Mouse (Mus musculus): Measurements from ENCODE around the gene Nmnat3. TPM values are rescaled to one million over a fixed set of nuclear protein-coding genes. Genes with fewer than 3 reads are reported as not detected.

The Nmnat3 gene
- polyA plus RNA-seq, 1 experiment from 2014 or later: 31.6 TPM

DNA sequence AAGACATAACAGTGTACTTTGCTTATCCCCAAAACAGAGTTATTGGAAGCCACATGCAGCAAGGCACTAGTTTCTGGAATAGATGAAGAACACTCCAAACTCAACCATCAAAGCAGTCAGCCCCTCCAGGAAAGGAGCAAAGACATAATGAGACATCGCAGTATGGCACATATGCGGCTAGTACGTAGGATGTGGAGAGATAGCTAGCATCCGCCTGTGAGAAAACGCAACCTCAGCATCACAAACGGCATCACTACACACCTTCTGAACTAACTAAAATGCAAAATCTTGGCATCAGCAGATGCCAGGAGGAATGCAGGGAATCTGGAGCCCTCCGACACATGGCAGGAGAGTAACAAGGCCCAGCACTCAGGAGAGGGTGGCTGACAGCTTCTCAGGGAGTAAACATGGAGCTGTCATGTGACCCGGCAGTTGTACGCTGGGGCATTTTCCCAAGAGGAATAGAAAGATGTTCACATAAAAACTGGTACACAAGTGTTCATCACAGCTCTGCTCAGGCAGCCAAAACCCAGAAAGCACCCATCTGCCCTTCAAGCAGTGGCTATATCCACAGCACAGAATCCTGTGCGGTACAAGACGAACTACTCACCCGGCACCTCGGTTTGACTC is 80.2 kb downstream of the Nmnat3 start:
- DNase-seq: no peak
- H3K36me3 ChIP-seq: peaks cover 25% of the 10 kb centered on the region
- H3K9me3 ChIP-seq (replicated peaks): no peaks in the 10 kb centered on the region
- no peak overlapping the region for H3K4me2 ChIP-seq
- WGBS (ENCODE audit: insufficient replicate concordance): 93% methylated on average over 13 of the region's 13 CpGs
- no peaks in the 10 kb centered on the region for H3K4me1 ChIP-seq (replicated peaks)
- H3K4me3 ChIP-seq (replicated peaks): no peak overlapping the region
- H3K27me3 ChIP-seq: no peaks in the 10 kb centered on the region
- H3K9ac ChIP-seq: no peak overlapping the region
- no peak for ATAC-seq (ENCODE audit: low read depth)
- no peak overlapping the region for H3K27ac ChIP-seq

DNA sequence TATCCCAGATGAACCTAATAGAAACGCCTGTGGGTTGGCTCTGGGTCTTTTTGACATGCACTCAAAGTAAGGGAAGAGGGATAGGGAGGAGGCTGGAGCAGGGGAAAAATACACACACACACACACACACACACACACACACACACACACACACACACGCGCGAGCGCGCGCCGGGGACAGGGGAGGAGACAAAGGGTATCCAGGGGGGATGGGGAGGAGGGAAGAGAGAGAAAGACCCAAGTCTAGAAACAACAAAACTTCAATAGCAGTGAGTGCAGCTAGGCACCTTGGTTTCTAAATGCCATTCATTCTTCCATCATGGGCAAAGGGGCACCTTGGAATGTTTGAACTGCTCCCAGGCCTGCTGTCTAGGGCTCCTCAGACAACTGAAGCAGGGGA is 82.5 kb downstream of the Nmnat3 start:
- no peak overlapping the region for H3K27ac ChIP-seq
- H3K4me2 ChIP-seq: no peak overlapping the region
- ATAC-seq (ENCODE audit: low read depth) (no peak), DNase-seq (no peak)
- peaks cover 22% of the 10 kb centered on the region for H3K36me3 ChIP-seq
- no peaks in the 10 kb centered on the region for H3K9me3 ChIP-seq (replicated peaks)
- no peaks in the 10 kb centered on the region for H3K27me3 ChIP-seq
- no peak overlapping the region for H3K4me3 ChIP-seq (replicated peaks)
- WGBS (ENCODE audit: insufficient replicate concordance): 83% methylated on average over 8 of the region's 8 CpGs
- H3K4me1 ChIP-seq (replicated peaks): no peaks in the 10 kb centered on the region
- H3K9ac ChIP-seq: no peak overlapping the region

DNA sequence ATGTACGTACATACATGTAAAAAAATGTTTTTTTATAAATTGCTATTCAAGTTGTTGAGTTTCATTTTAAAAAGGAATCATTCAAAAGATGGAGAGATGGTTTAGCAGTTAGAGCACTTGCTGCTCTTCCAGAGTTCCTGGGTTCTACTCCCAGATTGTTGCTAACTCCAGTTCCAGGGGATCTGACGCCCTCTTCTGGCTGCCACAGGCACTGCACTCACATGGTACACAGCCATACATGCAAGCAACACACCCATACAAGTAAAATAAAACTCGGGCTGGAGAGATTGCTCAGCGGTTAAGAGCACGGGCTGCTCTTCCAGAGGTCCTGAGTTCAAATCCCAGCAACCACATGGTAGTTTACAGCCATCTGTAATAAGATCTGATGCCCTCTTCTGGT is 86.1 kb downstream of the Nmnat3 start:
- Histone ChIP-seq H3K4me1 (replicated peaks) (no peaks in the 10 kb centered on the region), H3K36me3 (peaks cover 15% of the 10 kb centered on the region), H3K9ac (no peak overlapping the region), H3K9me3 (replicated peaks) (no peaks in the 10 kb centered on the region), H3K4me2 (no peak overlapping the region), H3K27me3 (no peaks in the 10 kb centered on the region), H3K4me3 (replicated peaks) (no peak overlapping the region), H3K27ac (no peak overlapping the region)
- DNase-seq (no peak), ATAC-seq (ENCODE audit: low read depth) (no peak)
- 84% methylated on average over 5 of the region's 5 CpGs for WGBS (ENCODE audit: insufficient replicate concordance)

DNA sequence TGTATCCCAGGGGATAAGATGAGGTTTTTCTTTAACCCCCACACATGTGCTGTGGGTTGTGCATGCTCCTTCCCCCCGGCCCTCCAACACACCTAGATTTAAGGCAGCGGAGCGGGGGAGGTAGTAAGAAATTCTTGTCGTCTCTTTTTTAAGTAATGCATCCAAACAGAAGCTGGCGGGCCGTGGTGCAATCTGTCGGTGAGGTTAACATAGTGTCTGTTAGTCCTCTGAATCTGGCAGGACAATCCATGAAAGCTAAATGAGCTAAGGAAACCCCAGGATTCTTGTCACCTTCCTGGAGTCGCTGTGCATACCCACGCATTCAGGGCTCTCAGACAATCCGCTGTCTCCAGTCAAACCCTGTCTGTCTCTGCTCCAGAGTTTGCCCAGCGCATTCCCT is 87.7 kb downstream of the Nmnat3 start:
- peaks cover 14% of the 10 kb centered on the region for H3K36me3 ChIP-seq
- H3K27ac ChIP-seq: no peak overlapping the region
- WGBS (ENCODE audit: insufficient replicate concordance): 84% methylated on average over 11 of the region's 11 CpGs
- H3K27me3 ChIP-seq: no peaks in the 10 kb centered on the region
- ATAC-seq (ENCODE audit: low read depth) (no peak), DNase-seq (no peak)
- no peak overlapping the region for H3K9ac ChIP-seq
- no peak overlapping the region for H3K4me3 ChIP-seq (replicated peaks)
- no peaks in the 10 kb centered on the region for H3K9me3 ChIP-seq (replicated peaks)
- peaks cover under 1% of the 10 kb centered on the region for H3K4me1 ChIP-seq (replicated peaks)
- no peak overlapping the region for H3K4me2 ChIP-seq

DNA sequence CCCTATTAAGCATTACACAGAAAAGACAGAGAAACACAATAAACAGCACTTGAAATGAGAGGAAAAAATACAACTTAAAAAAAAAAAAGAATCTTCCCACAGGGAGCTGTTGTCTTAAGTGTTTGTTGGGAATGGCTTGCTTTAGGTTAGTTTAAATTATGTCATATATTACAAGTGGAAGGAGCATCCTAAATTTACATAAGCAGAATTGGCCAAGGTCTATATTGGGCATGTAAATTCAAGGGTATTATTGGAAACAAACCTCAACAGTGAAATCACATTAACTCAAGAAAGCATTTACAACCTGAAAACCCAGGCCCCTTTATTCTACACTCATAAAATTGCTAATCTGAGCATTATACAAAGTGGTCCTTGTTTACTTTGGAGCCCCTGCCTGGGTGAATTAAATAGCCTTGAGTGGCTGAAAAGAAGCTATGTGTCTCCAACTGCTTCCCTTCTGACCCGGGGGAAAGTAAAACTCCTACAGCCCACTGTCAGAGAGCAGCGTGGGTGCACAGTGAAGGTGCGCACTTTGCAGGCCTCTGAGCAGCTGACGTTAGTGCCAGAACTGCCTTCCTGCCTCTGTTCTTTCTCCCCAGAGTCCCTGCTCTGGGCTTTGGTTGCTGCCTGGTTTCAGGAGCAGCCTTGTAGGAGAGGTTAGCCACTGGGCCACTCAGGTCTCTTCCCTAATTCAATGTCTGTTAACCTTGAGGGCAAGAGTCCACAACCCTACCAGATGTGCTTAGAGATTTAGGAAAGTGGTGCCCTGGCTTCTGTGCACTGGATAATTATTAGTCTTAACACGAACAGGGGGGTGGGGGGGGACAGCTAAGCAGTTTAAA is 88.3 kb downstream of the Nmnat3 start:
- H3K27ac ChIP-seq: no peak overlapping the region
- WGBS (ENCODE audit: insufficient replicate concordance): 80% methylated on average over 5 of the region's 5 CpGs
- H3K27me3 ChIP-seq: no peaks in the 10 kb centered on the region
- no peak overlapping the region for H3K4me3 ChIP-seq (replicated peaks)
- H3K4me1 ChIP-seq (replicated peaks): peaks cover 7% of the 10 kb centered on the region
- no peaks in the 10 kb centered on the region for H3K9me3 ChIP-seq (replicated peaks)
- no peak overlapping the region for H3K4me2 ChIP-seq
- DNase-seq (no peak), ATAC-seq (ENCODE audit: low read depth) (no peak)
- H3K9ac ChIP-seq: no peak overlapping the region
- H3K36me3 ChIP-seq: peaks cover 11% of the 10 kb centered on the region

DNA sequence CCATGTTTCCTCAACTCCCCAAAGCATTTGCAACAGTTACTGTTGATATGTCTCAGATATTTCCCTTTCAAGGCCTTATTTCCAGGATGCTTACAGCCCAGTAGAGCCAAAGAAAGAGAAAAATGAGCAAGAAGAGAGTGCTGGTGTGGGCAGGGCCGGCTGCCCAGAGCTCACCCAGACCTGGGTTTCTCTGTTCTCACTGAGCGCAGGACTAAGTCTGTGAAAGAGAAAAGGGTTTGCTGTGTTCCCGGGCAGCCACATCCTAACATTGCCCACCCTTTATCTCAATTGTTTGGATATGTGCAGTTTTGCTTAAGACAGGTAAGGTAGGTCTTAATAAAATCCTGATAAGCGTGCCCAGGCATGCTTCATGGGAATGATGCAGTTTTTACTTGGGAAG is 92.5 kb downstream of the Nmnat3 start:
- Histone ChIP-seq H3K9ac (no peak overlapping the region), H3K27ac (no peak overlapping the region), H3K4me1 (replicated peaks) (peaks cover 8% of the 10 kb centered on the region), H3K36me3 (peaks cover 11% of the 10 kb centered on the region), H3K4me2 (no peak overlapping the region), H3K27me3 (no peaks in the 10 kb centered on the region), H3K9me3 (replicated peaks) (no peaks in the 10 kb centered on the region), H3K4me3 (replicated peaks) (no peak overlapping the region)
- DNase-seq: no peak
- 80% methylated on average over 4 of the region's 4 CpGs for WGBS (ENCODE audit: insufficient replicate concordance)
- no peak for ATAC-seq (ENCODE audit: low read depth)

DNA sequence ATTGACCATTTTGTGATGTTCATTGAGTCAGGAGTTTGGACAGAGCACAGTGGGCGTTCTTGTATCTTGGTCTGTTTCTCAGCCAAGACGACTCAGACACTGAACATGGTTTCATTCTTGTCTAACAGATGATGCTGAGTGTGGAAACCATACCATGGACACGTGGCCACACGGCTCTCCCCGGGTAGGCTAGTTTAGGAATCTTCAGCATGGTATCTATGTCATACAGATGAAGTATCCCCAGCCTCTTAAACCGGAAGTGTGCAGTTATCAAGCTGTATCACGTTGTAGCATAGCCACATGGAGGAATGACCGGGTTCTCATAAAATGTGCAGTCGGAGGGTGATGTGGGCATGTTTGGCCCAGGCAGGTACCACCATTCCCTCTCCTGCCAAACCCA is 93.4 kb downstream of the Nmnat3 start:
- Histone ChIP-seq H3K9ac (no peak overlapping the region), H3K27ac (no peak overlapping the region), H3K4me1 (replicated peaks) (peaks cover 8% of the 10 kb centered on the region), H3K4me2 (no peak overlapping the region), H3K36me3 (peaks cover 15% of the 10 kb centered on the region), H3K9me3 (replicated peaks) (no peaks in the 10 kb centered on the region), H3K4me3 (replicated peaks) (no peak overlapping the region), H3K27me3 (no peaks in the 10 kb centered on the region)
- ATAC-seq (ENCODE audit: low read depth) (peak; percentile 61; the same call in 1 of the 2 replicates), DNase-seq (no peak)
- 62% methylated on average over 9 of the region's 9 CpGs for WGBS (ENCODE audit: insufficient replicate concordance)

DNA sequence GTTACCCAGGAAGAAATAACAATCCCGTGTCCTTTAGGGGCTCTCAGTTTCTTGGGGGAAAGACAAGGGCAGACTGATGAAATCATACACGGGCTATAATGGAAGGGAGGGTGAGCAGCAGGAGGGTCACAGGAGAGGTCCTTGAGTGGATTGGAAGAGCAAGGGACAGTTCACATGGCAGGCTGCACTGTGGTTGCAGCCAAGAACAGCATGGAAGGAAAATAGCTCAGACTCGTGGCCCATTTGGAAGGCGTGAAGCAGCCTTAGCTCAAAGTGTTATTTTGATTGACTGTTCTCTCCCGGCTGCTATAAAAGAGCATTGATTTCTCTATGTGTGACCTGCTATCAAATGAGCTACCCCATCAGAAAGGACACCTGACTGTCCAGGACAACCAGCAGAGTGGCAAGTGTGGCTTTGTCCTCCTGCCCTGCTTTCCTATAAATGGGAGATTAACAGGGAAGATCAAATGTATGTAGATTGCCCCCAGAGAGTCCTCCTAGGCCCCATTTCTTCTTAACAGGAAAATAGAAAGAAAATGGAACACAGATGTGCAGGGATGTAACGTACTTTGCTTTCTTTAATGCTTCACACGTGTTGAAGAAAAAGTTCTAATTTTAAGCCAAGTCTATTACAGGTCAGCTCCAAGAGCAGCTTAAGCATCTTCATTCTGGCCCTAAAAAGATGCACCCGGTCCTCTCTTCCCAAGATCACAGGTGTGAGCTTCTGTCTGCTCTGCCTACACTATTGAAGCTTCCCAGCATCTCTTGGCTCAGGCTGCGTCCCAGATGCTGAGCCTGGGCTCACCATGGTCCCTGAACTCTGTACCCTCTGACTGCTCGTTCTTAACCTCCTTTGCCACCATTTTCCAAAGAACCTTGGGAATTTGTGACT is 100.8 kb downstream of the Nmnat3 start:
- peaks cover 28% of the 10 kb centered on the region for H3K36me3 ChIP-seq
- no peak for DNase-seq
- H3K4me2 ChIP-seq: no peak overlapping the region
- no peak overlapping the region for H3K9ac ChIP-seq
- H3K27ac ChIP-seq: no peak overlapping the region
- no peaks in the 10 kb centered on the region for H3K4me1 ChIP-seq (replicated peaks)
- no peak overlapping the region for H3K4me3 ChIP-seq (replicated peaks)
- no peaks in the 10 kb centered on the region for H3K9me3 ChIP-seq (replicated peaks)
- WGBS (ENCODE audit: insufficient replicate concordance): 74% methylated on average over 10 of the region's 10 CpGs
- no peak for ATAC-seq (ENCODE audit: low read depth)
- no peaks in the 10 kb centered on the region for H3K27me3 ChIP-seq

DNA sequence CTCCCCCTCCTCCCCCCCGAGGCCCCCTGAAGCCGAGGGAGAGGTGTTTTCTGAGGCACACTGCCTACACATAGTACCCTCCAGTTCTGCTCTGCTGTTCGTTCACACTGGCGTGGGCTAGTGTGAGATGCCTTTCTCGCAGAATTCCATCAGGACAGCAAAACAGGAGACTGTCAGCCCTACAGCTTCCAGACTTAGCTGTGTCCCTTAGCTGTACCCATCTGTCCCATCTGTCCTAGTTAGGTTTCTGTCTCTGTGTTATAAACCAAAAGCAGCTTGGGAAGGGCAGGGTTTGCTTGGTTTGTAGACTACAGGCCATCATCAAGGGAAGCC is 101.4 kb downstream of the Nmnat3 start:
- DNase-seq (no peak), ATAC-seq (ENCODE audit: low read depth) (no peak)
- Histone ChIP-seq H3K36me3 (peaks cover 28% of the 10 kb centered on the region), H3K27me3 (no peaks in the 10 kb centered on the region), H3K4me1 (replicated peaks) (no peaks in the 10 kb centered on the region), H3K4me2 (no peak overlapping the region), H3K27ac (no peak overlapping the region), H3K9me3 (replicated peaks) (no peaks in the 10 kb centered on the region), H3K9ac (no peak overlapping the region), H3K4me3 (replicated peaks) (no peak overlapping the region)
- 83% methylated on average over 5 of the region's 5 CpGs for WGBS (ENCODE audit: insufficient replicate concordance)

DNA sequence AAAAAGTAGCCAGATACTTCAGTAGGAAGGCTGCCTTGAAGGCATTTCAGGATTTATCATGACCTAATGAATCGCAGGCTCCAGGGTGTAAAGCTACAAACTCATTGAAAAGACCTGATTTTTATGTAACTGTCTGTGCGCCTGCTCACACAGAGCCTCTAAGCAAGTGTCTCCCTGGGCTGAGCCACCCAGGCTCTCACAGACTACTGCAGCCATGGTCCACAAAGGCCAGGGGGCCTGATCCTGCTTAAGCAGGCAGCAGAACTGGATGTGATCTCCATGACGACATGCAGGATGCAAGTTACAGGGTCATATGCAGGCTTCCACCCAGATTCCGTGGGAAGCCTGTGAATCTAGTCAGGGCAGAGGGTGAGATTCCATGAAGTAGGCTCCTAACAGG is 106.3 kb downstream of the Nmnat3 start:
- no peak overlapping the region for H3K4me3 ChIP-seq (replicated peaks)
- no peaks in the 10 kb centered on the region for H3K9me3 ChIP-seq (replicated peaks)
- H3K4me2 ChIP-seq: no peak overlapping the region
- H3K4me1 ChIP-seq (replicated peaks): peaks cover 9% of the 10 kb centered on the region; the same call in 1 of the 2 replicates
- H3K27ac ChIP-seq: no peak overlapping the region
- peaks cover 14% of the 10 kb centered on the region for H3K36me3 ChIP-seq
- 79% methylated on average over 4 of the region's 4 CpGs for WGBS (ENCODE audit: insufficient replicate concordance)
- ATAC-seq (ENCODE audit: low read depth) (no peak), DNase-seq (no peak)
- no peak overlapping the region for H3K9ac ChIP-seq
- H3K27me3 ChIP-seq: no peaks in the 10 kb centered on the region

DNA sequence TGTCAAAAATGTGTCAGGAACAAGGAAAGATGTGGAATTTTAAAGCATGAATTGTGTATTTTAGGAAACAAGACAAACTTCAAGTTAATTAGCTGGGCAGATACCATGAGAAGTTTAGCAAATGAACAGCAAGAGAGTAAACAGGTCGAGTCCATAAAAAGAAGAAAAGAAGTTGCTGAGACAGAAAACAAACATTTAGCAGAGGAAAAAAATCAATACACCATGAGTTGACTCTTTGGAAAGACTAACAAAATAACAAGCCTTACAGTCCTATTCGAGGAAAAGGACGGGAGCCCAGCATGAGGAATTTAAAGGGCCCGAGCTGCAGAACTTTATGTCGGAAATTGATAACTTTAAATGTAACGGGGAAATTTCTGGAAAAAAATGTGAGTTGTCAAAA is 110.0 kb downstream of the Nmnat3 start:
- 79% methylated on average over 6 of the region's 6 CpGs for WGBS (ENCODE audit: insufficient replicate concordance)
- peaks cover 9% of the 10 kb centered on the region; the same call in 1 of the 2 replicates for H3K4me1 ChIP-seq (replicated peaks)
- no peak for ATAC-seq (ENCODE audit: low read depth)
- H3K4me2 ChIP-seq: no peak overlapping the region
- no peaks in the 10 kb centered on the region for H3K27me3 ChIP-seq
- DNase-seq: no peak
- H3K9me3 ChIP-seq (replicated peaks): no peaks in the 10 kb centered on the region
- H3K36me3 ChIP-seq: peaks cover 20% of the 10 kb centered on the region
- H3K4me3 ChIP-seq (replicated peaks): no peak overlapping the region
- H3K9ac ChIP-seq: no peak overlapping the region
- H3K27ac ChIP-seq: no peak overlapping the region

All from liver, embryonic 13.5 days (tissue).